In the genomic region with DNA sequence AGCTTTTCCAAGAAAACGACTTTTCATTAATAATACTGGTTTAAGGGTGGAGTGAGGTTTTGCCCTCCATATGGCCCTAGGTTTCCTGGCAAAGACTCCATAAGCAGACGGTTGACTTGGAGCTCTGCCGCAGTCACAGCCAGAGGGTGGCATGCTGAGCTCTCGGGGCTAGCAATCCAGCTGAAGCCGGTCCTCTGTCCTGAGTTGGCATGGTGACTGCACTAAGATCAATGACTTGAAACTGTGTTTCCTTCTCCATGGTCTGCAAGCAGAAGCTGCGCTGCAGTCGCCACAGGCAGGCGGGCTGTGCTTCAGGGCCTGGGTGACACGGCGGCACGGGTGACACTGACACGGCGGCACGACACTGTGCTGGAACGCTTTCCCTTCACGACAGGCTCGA, we compare ENCODE assay signal across 15 mouse cellular contexts. TPM values are rescaled to one million over a fixed set of nuclear protein-coding genes. Genes with fewer than 3 reads are reported as not detected.
DNase-seq lines count a peak whose midpoint lies in the region; ATAC-seq and TF ChIP-seq lines count a peak whose summit lies in the region.
"Had no signal": no experiment of that assay in that cellular context is flagged by ENCODE, and none has a peak within 500 bp of the region (broad histone marks: within the 10 kb centered on the region; RNA-seq: fewer than 3 reads in every experiment).

No protein-coding gene starts in this region.

- H3K4me2 ChIP-seq in heart, embryonic 12.5 days = no peak overlapping the region
- no peak overlapping the region for H3K4me2 ChIP-seq in heart, embryonic 11.5 days
- H3K4me2 ChIP-seq: forebrain, embryonic 12.5 days; liver, embryonic 12.5 days; midbrain, embryonic 13.5 days had no signal

- no peak for TF ChIP-seq POLR2A in kidney, adult 2 months (IDR thresholded peaks at IDR 0.05; ENCODE audit: low read depth, low read length)

- DNase-seq in heart, postnatal 25 days (ENCODE audit: low spot score) = no peak
- peak; percentile 65 for DNase-seq in cerebellum, adult 11-12 months
- DNase-seq in kidney, adult 2 months = peak; percentile 35
- no peak for DNase-seq in c-Kit-positive CD71-positive TER-119-positive erythroid progenitor cells, embryonic 14.5 days (ENCODE audit: low spot score)
- no peak for DNase-seq in ovary, postnatal 10 days (ENCODE audit: low spot score)
- DNase-seq: heart, postnatal 4 days; lung, postnatal 10 days; thymus, postnatal 14 days had no signal

- intact Hi-C loops in heart, postnatal 25 days (cut with DNase I) = loop anchor here (10.0 kb wide), 1 partner anchor 326 kb away; no protein-coding TSS in a partner anchor

- 88% methylated on average over 17 of the region's 17 CpGs for WGBS in heart, embryonic 12.5 days
- 53% methylated on average over 17 of the region's 17 CpGs for WGBS in kidney, adult 2 months
- 88% methylated on average over 17 of the region's 17 CpGs for WGBS in heart, embryonic 11.5 days (ENCODE audit: insufficient replicate concordance)

- peak overlapping the region; percentile 28; the same call in 1 of the 2 replicates for H3K27ac ChIP-seq in heart, embryonic 12.5 days (ENCODE audit: poor library complexity, severe bottlenecking)
- H3K27ac ChIP-seq in kidney, adult 2 months (ENCODE audit: insufficient read depth, low read depth, low read length) = no peak overlapping the region
- H3K27ac ChIP-seq in heart, embryonic 11.5 days (ENCODE audit: low read depth, low read length) = no peak overlapping the region
- H3K27ac ChIP-seq: forebrain, embryonic 12.5 days; liver, embryonic 12.5 days; midbrain, embryonic 13.5 days had no signal

- no peaks in the 10 kb centered on the region for H3K27me3 ChIP-seq in heart, embryonic 12.5 days (replicated peaks)
- no peaks in the 10 kb centered on the region for H3K27me3 ChIP-seq in E14TG2a.4 (ENCODE audit: insufficient read depth, low read length)
- H3K27me3 ChIP-seq in kidney, adult 2 months (replicated peaks; ENCODE audit: control insufficient read depth, insufficient read depth, low read length) = no peaks in the 10 kb centered on the region
- H3K27me3 ChIP-seq in heart, embryonic 11.5 days (ENCODE audit: control insufficient read depth, insufficient read depth, low read length) = no peaks in the 10 kb centered on the region
- H3K27me3 ChIP-seq: forebrain, embryonic 12.5 days; liver, embryonic 12.5 days; midbrain, embryonic 13.5 days had no signal

- no peak overlapping the region for H3K9ac ChIP-seq in heart, embryonic 12.5 days
- H3K9ac ChIP-seq in heart, embryonic 11.5 days (ENCODE audit: low read depth, low read length) = no peak overlapping the region
- H3K9ac ChIP-seq: forebrain, embryonic 12.5 days; liver, embryonic 12.5 days; midbrain, embryonic 13.5 days had no signal

- H3K4me1 ChIP-seq in heart, embryonic 12.5 days (replicated peaks) = peaks cover 27% of the 10 kb centered on the region
- peaks cover 21% of the 10 kb centered on the region for H3K4me1 ChIP-seq in E14TG2a.4 (replicated peaks; ENCODE audit: low read depth, low read length)
- 0 out of 2 replicates have a peak, but pooled peaks cover 3% of the 10 kb centered on the region for H3K4me1 ChIP-seq in kidney, adult 2 months (ENCODE audit: control insufficient read depth, insufficient read depth, low read length)
- peaks cover 8% of the 10 kb centered on the region for H3K4me1 ChIP-seq in heart, embryonic 11.5 days (ENCODE audit: control insufficient read depth, insufficient read depth, low read length)
- H3K4me1 ChIP-seq: forebrain, embryonic 12.5 days; liver, embryonic 12.5 days; midbrain, embryonic 13.5 days had no signal

- no peak overlapping the region for H3K4me3 ChIP-seq in heart, embryonic 12.5 days
- peak overlapping the region; percentile 61 for H3K4me3 ChIP-seq in E14TG2a.4 (replicated peaks; ENCODE audit: low read length)
- H3K4me3 ChIP-seq in kidney, adult 2 months (ENCODE audit: insufficient read depth, low read depth, low read length) = no peak overlapping the region
- no peak overlapping the region for H3K4me3 ChIP-seq in heart, embryonic 11.5 days (ENCODE audit: low read depth, low read length)
- H3K4me3 ChIP-seq: forebrain, embryonic 12.5 days; liver, embryonic 12.5 days; midbrain, embryonic 13.5 days had no signal

- no peak for ATAC-seq in heart, embryonic 12.5 days (ENCODE audit: insufficient number of reproducible peaks, low FRiP score)
- ATAC-seq in heart, embryonic 11.5 days (replicated peaks; ENCODE audit: insufficient number of reproducible peaks, low FRiP score, low TSS enrichment) = no peak
- ATAC-seq: intestine, postnatal 0 days; liver, embryonic 12.5 days; midbrain, embryonic 13.5 days had no signal

- no peaks in the 10 kb centered on the region for H3K9me3 ChIP-seq in heart, embryonic 12.5 days (replicated peaks)
- H3K9me3 ChIP-seq in E14TG2a.4 (ENCODE audit: low read length) = no peaks in the 10 kb centered on the region
- H3K9me3 ChIP-seq in heart, embryonic 11.5 days (replicated peaks; ENCODE audit: control insufficient read depth, low read length) = no peaks in the 10 kb centered on the region
- H3K9me3 ChIP-seq: forebrain, embryonic 12.5 days; liver, embryonic 12.5 days; midbrain, embryonic 13.5 days had no signal

- peaks cover 77% of the 10 kb centered on the region for H3K36me3 ChIP-seq in heart, embryonic 12.5 days
- H3K36me3 ChIP-seq in E14TG2a.4 (ENCODE audit: insufficient read depth, low read length) = peaks cover 29% of the 10 kb centered on the region
- no peaks in the 10 kb centered on the region; the same call in 1 of the 2 replicates for H3K36me3 ChIP-seq in kidney, adult 2 months (ENCODE audit: control insufficient read depth, insufficient read depth, low read length)
- H3K36me3 ChIP-seq in heart, embryonic 11.5 days (ENCODE audit: control insufficient read depth, insufficient read depth, low read length) = peaks cover 20% of the 10 kb centered on the region; the same call in 1 of the 2 replicates

- no peak for TF ChIP-seq CTCF in E14TG2a.4 (conservative IDR thresholded peaks at IDR 0.05; ENCODE audit: low read length)
- no peak for TF ChIP-seq CTCF in kidney, adult 2 months (conservative IDR thresholded peaks at IDR 0.05; ENCODE audit: insufficient read depth, insufficient read length, low read depth, low read length)

RNA-seq across cellular contexts. Expression of a gene that starts 23.9 kb away (rescaled TPM):
- polyA plus RNA-seq in heart, embryonic 12.5 days (2016; fragmentation: Nextera tagmentation; extraction: Ambion mirVana) = 38.2 and 38.3 TPM in 2 replicates
- 10 to 100 TPM; 26.6 to 28.3 TPM for total RNA-seq in heart, postnatal 25 days (2021)
- polyA plus RNA-seq in kidney, adult 2 months (2012; rRNA removed) = 26.6 and 29.6 TPM in 2 replicates
- 32.3 and 34.6 TPM in 2 replicates for polyA plus RNA-seq in heart, embryonic 11.5 days (2014; fragmentation: Nextera tagmentation; extraction: Ambion mirVana)

RNA-seq across cellular contexts. Expression of a gene that starts 30.2 kb away (rescaled TPM):
- 68.6 and 74.0 TPM in 2 replicates for polyA plus RNA-seq in heart, embryonic 12.5 days (2016; fragmentation: Nextera tagmentation; extraction: Ambion mirVana)
- total RNA-seq in heart, postnatal 25 days (2021) = under 1 TPM; 0.62 to 0.64 TPM
- polyA plus RNA-seq in kidney, adult 2 months (2012; rRNA removed) = 0.15 and 0.22 TPM in 2 replicates
- 66.2 and 75.8 TPM in 2 replicates for polyA plus RNA-seq in heart, embryonic 11.5 days (2014; fragmentation: Nextera tagmentation; extraction: Ambion mirVana)

RNA-seq across cellular contexts. Expression of a gene that starts 37.3 kb away (rescaled TPM):
- polyA plus RNA-seq in heart, embryonic 12.5 days (2016; fragmentation: Nextera tagmentation; extraction: Ambion mirVana) = 11.9 and 13.1 TPM in 2 replicates
- 10 to 100 TPM; 16.6 to 16.9 TPM for total RNA-seq in heart, postnatal 25 days (2021)
- 5.8 and 8.3 TPM in 2 replicates for polyA plus RNA-seq in kidney, adult 2 months (2012; rRNA removed)
- 8.9 and 11.3 TPM in 2 replicates for polyA plus RNA-seq in heart, embryonic 11.5 days (2014; fragmentation: Nextera tagmentation; extraction: Ambion mirVana)

Comparison
In these comparisons a context has a peak if more than half of its experiments do, and no peak if none do; other contexts are left out.
1. DNase-seq: peak in cerebellum, adult 11-12 months (single experiment) and kidney, adult 2 months (single experiment); none in heart, postnatal 25 days (single experiment), c-Kit-positive CD71-positive TER-119-positive erythroid progenitor cells, embryonic 14.5 days (single experiment) and ovary, postnatal 10 days (single experiment).
2. RNA of a gene that starts 30.2 kb away (polyA plus RNA-seq): 68.6 to 74.0 TPM in heart, embryonic 12.5 days and 66.2 to 75.8 TPM in heart, embryonic 11.5 days; 0.15 to 0.22 TPM in kidney, adult 2 months; every median in the first group is over 10 times any median in the second.